Mouse (Mus musculus): ENCODE results near the gene Bhmt.

Bhmt gene

GRCm38 (mm10) chr13:93637282-93638245 lies at the start of gene Bhmt:
TSS of gene Bhmt (minus strand) at chr13:93637961.
- CTCF ChIA-PET, result no interaction called here
- POLR2A ChIA-PET, result interaction anchor here in 2 of 4 experiments (0.7 to 1.1 kb wide), 4 partner anchors 11 to 446 kb away, joined by 3 read pairs; partner anchors contain the start of genes Bhmt2 (in 1 of the 2) and Dmgdh (in 1 of the 2)

GRCm38 (mm10) chr13:93687321-93687720 lies 49.6 kb upstream of the Bhmt start:
- ChIA-PET POLR2A (interaction anchor here (0.6 to 1.5 kb wide), 13 partner anchors 9 to 384 kb away, joined by 3 to 5 read pairs (median 3); partner anchors contain the start of genes Bhmt2 (in 2 of the 4) and Dmgdh (in 2 of the 4)), CTCF (interaction anchor here in 1 of 4 experiments (0.6 to 1.3 kb wide), 2 partner anchors 72 to 298 kb away, joined by 3 read pairs; no protein-coding TSS in a partner anchor)

GRCm38 (mm10) chr13:93685226-93685625 lies 47.5 kb upstream of the Bhmt start:
- ChIA-PET CTCF (no interaction called here), POLR2A (no interaction called here)

GRCm38 (mm10) chr13:93683336-93683735 lies 45.6 kb upstream of the Bhmt start:
- ChIA-PET CTCF (no interaction called here), POLR2A (interaction anchor here in 1 of 4 experiments (0.7 kb wide), 1 partner anchor 293 kb away, joined by 3 read pairs; no protein-coding TSS in a partner anchor)

GRCm38 (mm10) chr13:93676864-93677263 lies 39.1 kb upstream of the Bhmt start:
- CTCF ChIA-PET, result interaction anchor here in 2 of 4 experiments (1.0 kb wide), 2 partner anchors 64 to 289 kb away, joined by 3 read pairs; no protein-coding TSS in a partner anchor
- POLR2A ChIA-PET, result no interaction called here

GRCm38 (mm10) chr13:93674131-93674561 lies 36.4 kb upstream of the Bhmt start, which contains the start of the genes Bhmt2 and Dmgdh:
TSS of gene Bhmt2 (minus strand) at chr13:93674302.
TSS of gene Dmgdh (plus strand) at chr13:93674433.
- CTCF ChIA-PET, result no interaction called here
- POLR2A ChIA-PET, result interaction anchor here in 3 of 4 experiments (0.6 to 1.2 kb wide), 5 partner anchors 11 to 37 kb away, joined by 3 to 5 read pairs (median 3); partner anchors contain the start of gene Bhmt (in 1 of the 3)

GRCm38 (mm10) chr13:93673296-93673695 lies 35.5 kb upstream of the Bhmt start:
- CTCF ChIA-PET, result no interaction called here
- POLR2A ChIA-PET, result interaction anchor here in 2 of 4 experiments (0.6 to 1.0 kb wide), 3 partner anchors 15 to 36 kb away, joined by 3 to 4 read pairs (median 3); partner anchors contain the start of gene Bhmt (in 1 of the 2)

- CTCF ChIA-PET, result no interaction called here
- POLR2A ChIA-PET, result no interaction called here
These were observed 34.6 kb upstream of the Bhmt start for GRCm38 (mm10) chr13:93672371-93672770.

- POLR2A ChIA-PET, result no interaction called here
These were observed 29.8 kb upstream of the Bhmt start for GRCm38 (mm10) chr13:93667586-93667985.

GRCm38 (mm10) chr13:93657941-93658340 lies 20.2 kb upstream of the Bhmt start:
- POLR2A ChIA-PET, result interaction anchor here in 3 of 4 experiments (0.7 to 1.1 kb wide), 3 partner anchors 52 to 231 kb away, joined by 3 read pairs; no protein-coding TSS in a partner anchor
- CTCF ChIA-PET, result no interaction called here

More at GRCm38 (mm10) chr13:93667586-93667985, 29.8 kb upstream of the Bhmt start:
- CTCF ChIA-PET, result no interaction called here

GRCm38 (mm10) chr13:93653382-93653781 lies 15.6 kb upstream of the Bhmt start:
- ChIA-PET CTCF (no interaction called here), POLR2A (interaction anchor here in 1 of 4 experiments (0.6 to 1.0 kb wide), 4 partner anchors 9 to 1247 kb away, joined by 3 read pairs; no protein-coding TSS in a partner anchor)

- ChIA-PET POLR2A (interaction anchor here (0.5 to 1.4 kb wide), 8 partner anchors 11 to 660 kb away, joined by 3 to 4 read pairs (median 3); partner anchors contain the start of gene Bhmt (in 1 of the 4)), CTCF (interaction anchor here in 2 of 4 experiments (0.6 to 0.7 kb wide), 3 partner anchors 33 to 1128 kb away, joined by 3 to 4 read pairs (median 4); no protein-coding TSS in a partner anchor)
These were observed 10.8 kb upstream of the Bhmt start for GRCm38 (mm10) chr13:93648387-93649130.

GRCm38 (mm10) chr13:93639636-93640035 lies 1.9 kb upstream of the Bhmt start:
- ChIA-PET POLR2A (no interaction called here), CTCF (no interaction called here)

- ChIA-PET CTCF (no interaction called here), POLR2A (interaction anchor here in 2 of 4 experiments (1.0 to 1.1 kb wide), 2 partner anchors 12 to 37 kb away, joined by 3 read pairs; partner anchors contain the start of genes Bhmt2 (in 1 of the 2) and Dmgdh (in 1 of the 2))
These were observed 1.2 kb downstream of the Bhmt start for GRCm38 (mm10) chr13:93636561-93636960.

GRCm38 (mm10) chr13:93632927-93633326 lies 4.8 kb downstream of the Bhmt start:
- ChIA-PET POLR2A (interaction anchor here in 1 of 4 experiments (0.9 kb wide), 1 partner anchor 10 kb away, joined by 3 read pairs; no protein-coding TSS in a partner anchor), CTCF (interaction anchor here in 1 of 4 experiments (1.1 kb wide), 1 partner anchor 20 kb away, joined by 4 read pairs; no protein-coding TSS in a partner anchor)

GRCm38 (mm10) chr13:93630941-93631705 lies 6.6 kb downstream of the Bhmt start:
- ChIA-PET CTCF (no interaction called here), POLR2A (interaction anchor here (0.6 to 1.0 kb wide), 6 partner anchors 15 to 890 kb away, joined by 3 to 6 read pairs (median 3); no protein-coding TSS in a partner anchor)

- CTCF ChIA-PET, result interaction anchor here in 2 of 4 experiments (0.7 to 1.1 kb wide), 2 partner anchors 16 to 773 kb away, joined by 3 read pairs; no protein-coding TSS in a partner anchor
- POLR2A ChIA-PET, result interaction anchor here in 2 of 4 experiments (0.6 to 0.7 kb wide), 2 partner anchors 8 to 19 kb away, joined by 3 read pairs; no protein-coding TSS in a partner anchor
These were observed 8.9 kb downstream of the Bhmt start for GRCm38 (mm10) chr13:93628861-93629260.

Data from embryonic stem cell, embryonic (primary cell).